Mouse (Mus musculus) retina, embryonic 14.5 days (tissue): Measurements from ENCODE around the gene Olfr1442.
A peak's percentile ranks its signal among the peaks of the same experiment; 100 is the strongest.
"Not testable (repeated sequence)": the region's sequence is repeated elsewhere in the genome, so short reads cannot be mapped to it uniquely, and the experiment has no call there.

ENCODE experiments used
- DNase-seq: peaks from one replicate; pipeline ENCODE4 v3.0.0-alpha.2; 2015; ENCODE audit warnings: low spot score

Gene Olfr1442

GRCm38 (mm10) chr19:12670139-12670538, at the start of gene Olfr1442:
Gene Olfr1442 (plus strand): TSS chr19:12670439.
- no peak for DNase-seq

- DNase-seq, result no peak
These were observed 37.1 kb upstream of the Olfr1442 start, which contains the start of gene Glyat for GRCm38 (mm10) chr19:12633176-12633575. Gene Glyat (plus strand): TSS chr19:12633308.

GRCm38 (mm10) chr19:12634259-12634658, 36.0 kb upstream of the Olfr1442 start:
- no peak for DNase-seq

GRCm38 (mm10) chr19:12634963-12635362, 35.3 kb upstream of the Olfr1442 start:
- no peak for DNase-seq

- DNase-seq, result no peak
These were observed 33.4 kb upstream of the Olfr1442 start for GRCm38 (mm10) chr19:12636863-12637262.

GRCm38 (mm10) chr19:12638049-12638448, 32.2 kb upstream of the Olfr1442 start:
- DNase-seq, result no peak

GRCm38 (mm10) chr19:12649511-12649910, 20.7 kb upstream of the Olfr1442 start:
- DNase-seq, result no peak

GRCm38 (mm10) chr19:12666156-12666555, 4.1 kb upstream of the Olfr1442 start:
- no peak for DNase-seq

GRCm38 (mm10) chr19:12668601-12669000, 1.6 kb upstream of the Olfr1442 start:
- DNase-seq, result not testable (repeated sequence)

- no peak for DNase-seq
These were observed 812 bp downstream of the Olfr1442 start for GRCm38 (mm10) chr19:12671051-12671450.

GRCm38 (mm10) chr19:12677812-12678211, 7.6 kb downstream of the Olfr1442 start, which contains the start of gene Olfr1443:
Gene Olfr1443 (plus strand): TSS chr19:12678112.
- DNase-seq, result no peak

- DNase-seq, result no peak
These were observed 14.4 kb downstream of the Olfr1442 start for GRCm38 (mm10) chr19:12684638-12685037.

- no peak for DNase-seq
These were observed 15.0 kb downstream of the Olfr1442 start for GRCm38 (mm10) chr19:12685231-12685630.

GRCm38 (mm10) chr19:12695590-12695989, 25.4 kb downstream of the Olfr1442 start, which contains the start of gene Keg1:
Gene Keg1 (plus strand): TSS chr19:12695786.
- no peak for DNase-seq

GRCm38 (mm10) chr19:12696221-12696620, 26.0 kb downstream of the Olfr1442 start:
- no peak for DNase-seq

- DNase-seq, result no peak
These were observed 38.2 kb downstream of the Olfr1442 start for GRCm38 (mm10) chr19:12708458-12708857.

GRCm38 (mm10) chr19:12708986-12709385, 38.7 kb downstream of the Olfr1442 start:
- DNase-seq, result no peak

GRCm38 (mm10) chr19:12719189-12719588, 49.0 kb downstream of the Olfr1442 start:
- no peak for DNase-seq

- DNase-seq, result no peak
These were observed 50.2 kb downstream of the Olfr1442 start for GRCm38 (mm10) chr19:12720463-12720862.

- not testable (repeated sequence) for DNase-seq
These were observed 50.7 kb downstream of the Olfr1442 start for GRCm38 (mm10) chr19:12720919-12721318.

GRCm38 (mm10) chr19:12721596-12721995, 51.4 kb downstream of the Olfr1442 start:
- DNase-seq, result not testable (repeated sequence)

GRCm38 (mm10) chr19:12722308-12722707, 52.1 kb downstream of the Olfr1442 start:
- DNase-seq, result peak; percentile 28

- DNase-seq, result no peak
These were observed 55.6 kb downstream of the Olfr1442 start for GRCm38 (mm10) chr19:12725851-12726250.
